Mouse (Mus musculus): Measurements from ENCODE around the gene Chchd6.

The Chchd6 gene

GRCm38 (mm10) chr6:89359771-89360708, 235.4 kb downstream of the Chchd6 start:
- DNase-seq (ENCODE audit: low spot score in 2 of 2) = no peak

GRCm38 (mm10) chr6:89359192-89359591, 236.3 kb downstream of the Chchd6 start:
- no peak for DNase-seq (ENCODE audit: low spot score in 2 of 2)

GRCm38 (mm10) chr6:89355661-89356060, 239.8 kb downstream of the Chchd6 start:
- DNase-seq (ENCODE audit: low spot score in 2 of 2) = no peak

GRCm38 (mm10) chr6:89354726-89355125, 240.7 kb downstream of the Chchd6 start:
- DNase-seq (ENCODE audit: low spot score in 2 of 2) = no peak

DNA sequence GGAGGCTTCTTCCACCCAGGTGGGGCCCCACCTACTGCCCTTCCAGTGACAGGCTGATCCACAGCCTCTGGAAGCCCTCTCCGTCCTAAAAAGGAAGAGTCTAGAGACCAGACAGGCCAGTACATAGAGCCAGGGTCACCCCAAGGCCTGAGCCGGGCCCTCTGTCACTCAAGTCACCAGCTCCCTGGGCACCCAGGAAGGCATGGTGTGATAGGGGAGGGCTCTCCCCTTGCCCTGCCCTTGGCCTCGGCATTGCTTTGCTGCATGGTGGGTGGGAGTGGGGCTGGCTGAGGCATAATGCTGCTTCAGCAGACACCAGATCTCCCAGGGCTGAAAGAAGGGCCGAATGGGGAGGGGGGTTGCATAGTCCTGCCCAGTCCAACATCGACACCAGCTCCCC, 241.4 kb downstream of the Chchd6 start:
- DNase-seq (ENCODE audit: low spot score in 2 of 2) = no peak

GRCm38 (mm10) chr6:89353101-89353500, 242.4 kb downstream of the Chchd6 start:
- no peak for DNase-seq (ENCODE audit: low spot score in 2 of 2)

DNA sequence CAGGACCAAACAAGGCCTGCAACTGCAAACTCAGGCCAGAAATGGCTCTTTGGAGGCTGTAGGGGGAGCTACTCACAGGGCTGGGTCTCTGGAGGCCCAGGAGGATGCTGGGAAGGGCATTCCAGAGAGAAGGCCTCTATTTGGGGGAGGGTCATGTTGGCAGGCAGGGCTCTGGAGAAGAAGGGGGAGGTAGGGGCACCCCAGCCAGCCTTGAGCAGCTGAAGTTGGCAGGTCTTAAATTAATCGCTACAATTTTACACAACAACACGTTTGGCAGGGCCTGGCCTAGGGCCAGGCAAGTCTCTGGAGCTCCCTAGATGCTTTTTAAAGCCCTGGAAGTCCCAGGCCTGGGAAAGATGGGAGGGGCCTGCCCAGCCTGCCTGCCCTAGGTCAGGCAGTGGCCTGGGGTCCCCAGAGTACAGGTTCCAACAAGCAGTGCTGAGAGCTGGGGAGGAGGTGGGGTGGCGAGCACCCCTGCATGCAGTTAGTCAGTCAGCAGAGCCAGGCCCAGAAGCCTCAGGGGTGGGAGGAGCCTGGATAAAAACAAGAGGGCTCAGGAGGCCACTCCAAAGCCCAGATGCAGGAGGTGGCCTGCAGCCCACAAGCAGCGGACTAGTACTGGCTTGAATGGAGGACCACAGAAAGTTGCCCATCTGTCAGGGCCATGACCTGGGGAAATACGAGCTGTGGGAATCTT, 243.9 kb downstream of the Chchd6 start:
- DNase-seq (ENCODE audit: low spot score in 2 of 2) = no peak

DNA sequence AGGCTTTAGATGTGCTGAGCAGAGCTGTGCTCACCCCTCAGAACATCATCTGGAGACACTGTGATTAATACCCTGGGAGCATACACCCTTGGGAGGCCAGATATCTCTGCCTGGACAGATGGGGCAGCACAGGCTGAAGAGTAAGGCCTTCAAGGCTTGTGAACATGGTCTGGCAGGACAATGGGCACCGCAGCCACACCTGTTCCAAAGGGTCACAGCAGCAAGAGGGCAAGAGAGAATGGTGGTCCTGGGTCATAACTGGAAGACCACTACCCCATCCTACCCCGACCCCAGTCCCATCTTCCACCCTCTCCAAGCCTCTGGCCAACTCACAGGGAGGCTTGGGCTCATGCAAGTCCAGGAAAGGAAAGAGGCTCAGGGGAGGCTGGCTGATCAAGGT, 244.9 kb downstream of the Chchd6 start:
- no peak for DNase-seq (ENCODE audit: low spot score in 2 of 2)

DNA sequence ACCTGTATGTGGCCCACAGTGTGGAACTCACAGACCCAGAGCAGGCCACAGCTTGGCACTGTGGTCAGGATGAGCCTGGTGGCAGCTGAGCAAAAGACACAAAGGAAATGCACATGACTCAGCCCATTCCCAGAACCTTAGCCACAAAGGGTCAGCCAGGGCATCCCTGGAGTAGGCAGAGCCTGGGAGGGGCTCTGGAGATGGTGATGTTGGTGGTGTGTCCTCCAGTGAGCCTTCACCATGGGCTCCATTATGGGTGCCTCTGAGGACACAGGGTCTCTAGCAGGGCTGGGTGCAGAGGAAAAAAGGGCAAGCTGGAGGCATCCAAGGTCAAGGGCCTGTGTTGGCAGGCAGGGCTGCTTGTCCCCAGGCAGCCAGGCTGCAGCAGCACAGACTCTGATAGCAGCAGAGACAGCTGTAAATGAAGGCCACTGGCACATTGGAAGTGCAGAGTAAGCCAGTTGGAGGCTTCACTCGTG, 245.4 kb downstream of the Chchd6 start:
- no peak for DNase-seq (ENCODE audit: low spot score in 2 of 2)

GRCm38 (mm10) chr6:89348363-89348762, 247.1 kb downstream of the Chchd6 start:
- no peak for DNase-seq (ENCODE audit: low spot score in 2 of 2)

- DNase-seq (ENCODE audit: low spot score in 2 of 2) = no peak
These were observed 247.7 kb downstream of the Chchd6 start for GRCm38 (mm10) chr6:89347792-89348191.

DNA sequence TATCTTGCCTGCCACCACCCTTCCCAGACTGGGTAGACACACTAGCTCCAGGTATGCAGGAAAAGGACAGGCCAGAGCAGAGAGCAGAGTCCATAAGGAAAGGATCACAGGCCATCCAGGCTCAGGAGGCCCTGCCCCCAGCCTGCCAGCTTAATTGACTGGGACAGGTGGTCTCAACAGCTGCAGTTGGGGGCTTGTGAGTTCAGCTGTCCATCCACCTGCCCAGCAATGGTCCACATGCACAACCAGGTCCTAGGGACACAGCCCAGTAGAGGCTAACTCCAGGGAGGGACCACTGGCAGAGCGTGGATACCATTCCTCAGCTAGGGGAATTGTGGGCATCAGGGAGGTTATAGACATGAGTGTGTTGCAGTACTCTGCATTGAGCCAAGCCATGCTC, 249.6 kb downstream of the Chchd6 start:
- no peak for DNase-seq (ENCODE audit: low spot score in 2 of 2)

GRCm38 (mm10) chr6:89345486-89345785, 250.0 kb downstream of the Chchd6 start:
- no peak for DNase-seq (ENCODE audit: low spot score in 2 of 2)

DNA sequence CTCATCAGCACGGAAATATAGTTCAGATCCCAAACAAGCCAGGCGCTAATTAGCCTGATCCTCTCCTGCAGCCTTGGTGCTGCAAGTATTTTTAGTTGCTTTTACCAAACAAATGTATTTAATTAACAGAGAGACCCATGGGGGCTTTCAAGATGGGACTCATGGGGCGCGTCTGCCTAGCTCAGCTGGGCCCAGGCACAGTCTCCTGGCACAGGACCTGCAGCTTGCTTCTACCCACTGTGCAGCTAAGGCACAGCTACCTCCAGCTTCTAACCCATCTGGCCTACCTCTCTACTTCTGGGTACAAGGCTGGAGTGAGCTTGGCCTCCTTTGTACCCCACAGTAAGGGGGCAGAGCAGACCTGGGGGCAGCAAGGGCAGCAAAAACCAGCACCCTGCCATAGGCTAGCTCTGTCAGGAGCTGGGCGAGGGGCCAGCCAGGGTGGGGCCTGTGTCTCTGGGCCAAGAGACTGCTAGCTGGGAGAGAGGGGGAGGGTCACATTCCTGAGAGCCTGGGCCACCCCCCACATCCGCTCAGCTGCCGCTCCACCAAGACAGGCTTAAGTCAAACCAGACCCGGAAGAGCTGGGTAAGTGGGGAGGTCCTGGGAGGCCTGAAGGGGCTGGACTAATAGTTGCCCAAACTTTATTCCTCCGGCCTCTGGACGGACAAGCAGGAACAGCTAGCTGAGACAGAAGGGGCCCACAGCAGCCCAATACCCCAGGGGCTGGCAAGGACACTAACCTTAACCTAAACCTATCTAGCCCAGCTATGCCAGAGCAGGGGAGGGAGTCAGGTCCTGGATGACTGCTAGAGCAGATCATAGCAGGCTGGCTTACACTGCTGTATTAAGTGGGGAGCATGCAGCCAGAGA, 250.6 kb downstream of the Chchd6 start:
- peak in 1 of 2 experiments; percentile 59 for DNase-seq (ENCODE audit: low spot score in 2 of 2)

DNA sequence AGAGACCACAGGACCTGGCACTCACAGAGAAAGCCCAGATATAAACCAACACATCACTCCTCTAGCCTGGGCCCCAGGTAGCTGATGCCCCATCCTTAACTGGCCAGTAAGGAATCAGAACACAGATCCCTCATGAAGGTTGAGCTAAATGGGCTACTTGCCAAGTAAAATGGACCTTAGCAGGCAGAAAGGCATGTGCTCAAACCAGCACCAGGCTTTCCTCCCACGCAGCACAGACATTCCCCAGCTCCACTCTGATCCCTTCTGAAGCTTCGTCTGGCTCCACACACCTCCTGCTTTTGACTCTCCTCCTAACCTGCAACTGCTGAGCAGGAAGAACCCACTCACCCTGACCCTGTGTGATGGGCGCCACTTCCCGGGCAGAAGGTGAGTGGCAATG, 253.5 kb downstream of the Chchd6 start:
- no peak for DNase-seq (ENCODE audit: low spot score in 2 of 2)

DNA sequence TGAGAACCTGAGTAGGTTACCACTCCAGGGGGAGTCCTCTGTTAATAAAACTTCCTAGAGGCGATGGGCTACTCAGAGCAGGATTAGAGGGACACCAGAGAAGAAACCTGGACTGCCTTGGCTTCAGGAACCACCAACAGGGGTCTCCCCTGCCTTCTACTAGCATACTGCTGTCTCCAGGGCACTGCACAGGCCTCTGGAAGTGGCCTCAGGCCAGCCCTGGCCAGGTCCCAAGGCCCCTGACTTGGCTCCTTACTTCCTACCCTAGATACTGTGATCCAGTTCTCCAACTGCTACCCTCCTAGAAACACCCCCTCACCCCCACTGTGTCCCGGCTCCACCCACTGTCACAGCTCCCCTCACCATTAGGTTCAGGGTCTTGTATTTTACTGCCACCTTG, 256.0 kb downstream of the Chchd6 start:
- peak in 1 of 2 experiments; percentile 30 for DNase-seq (ENCODE audit: low spot score in 2 of 2)

DNA sequence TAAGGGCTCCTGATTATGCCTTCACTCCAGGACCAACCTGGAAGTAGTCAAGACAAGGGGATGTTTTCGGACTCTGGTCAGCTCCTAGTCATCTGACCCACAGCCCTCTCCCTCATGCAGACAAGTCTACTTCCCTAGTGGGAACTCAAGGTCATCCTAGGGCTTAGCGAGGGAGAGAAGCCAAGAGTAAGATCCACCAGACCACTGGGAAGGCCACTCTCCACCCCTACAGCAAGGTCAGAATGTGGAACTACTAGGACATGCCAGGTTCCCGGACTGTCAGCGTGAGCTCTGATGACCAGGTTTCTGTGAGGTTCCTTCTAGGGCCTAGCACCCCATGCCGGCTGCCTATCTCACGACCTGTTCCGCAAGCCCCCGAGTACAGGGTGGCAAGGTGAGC, 256.7 kb downstream of the Chchd6 start:
- no peak for DNase-seq (ENCODE audit: low spot score in 2 of 2)

GRCm38 (mm10) chr6:89337574-89337973, 257.9 kb downstream of the Chchd6 start:
- no peak for DNase-seq (ENCODE audit: low spot score in 2 of 2)

DNA sequence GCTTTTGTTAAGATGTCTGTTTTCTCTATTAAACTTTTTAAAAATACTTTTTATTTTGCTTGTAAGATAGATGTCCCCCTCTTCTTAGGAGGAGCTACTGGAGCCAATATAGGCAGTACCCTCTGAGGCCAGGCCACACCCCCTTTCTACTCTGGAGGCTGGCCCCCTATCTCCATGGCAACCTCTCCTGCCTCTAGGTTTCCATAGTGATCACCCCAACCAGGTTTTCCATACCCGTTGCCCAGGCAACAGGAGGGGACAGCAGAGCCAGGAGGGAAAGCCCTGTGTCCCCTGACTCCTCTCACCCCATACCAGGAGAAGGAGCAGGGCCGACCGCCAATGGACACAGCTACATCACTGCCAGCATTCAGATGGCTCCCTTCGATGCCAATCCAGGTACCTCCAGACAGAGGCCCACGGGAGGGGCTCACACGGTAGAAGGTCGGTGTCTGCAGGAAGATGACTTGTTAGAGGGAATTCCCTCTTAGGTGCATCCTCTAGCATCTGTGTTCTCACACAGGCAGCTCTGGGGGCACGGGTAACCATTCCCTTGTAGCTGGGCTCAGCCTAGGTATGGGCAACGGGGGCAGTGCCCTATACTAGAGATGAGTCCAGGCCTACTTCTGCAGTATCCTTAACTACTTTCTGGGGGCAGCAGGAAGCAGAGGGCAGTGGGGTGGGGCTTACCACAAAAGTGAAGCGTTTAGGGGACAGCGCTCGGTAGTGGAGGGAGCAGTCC, 261.3 kb downstream of the Chchd6 start:
- no peak for DNase-seq (ENCODE audit: low spot score in 2 of 2)

All from spleen, postnatal 10 days (tissue).